Mouse (Mus musculus): Measurements from ENCODE around the gene Cep97. TPM values are rescaled to one million over a fixed set of nuclear protein-coding genes. Genes with fewer than 3 reads are reported as not detected.
"Not testable (repeated sequence)": the region's sequence is repeated elsewhere in the genome, so short reads cannot be mapped to it uniquely, and the experiment has no call there.

Cep97 gene
- total RNA-seq, 2 experiments from 2014 or later: 13.4 TPM

- no peak for DNase-seq (ENCODE audit: low spot score in 2 of 2)
Measured at GRCm38 (mm10) chr16:55892484-55892883, 42.2 kb downstream of the Cep97 start.

DNA sequence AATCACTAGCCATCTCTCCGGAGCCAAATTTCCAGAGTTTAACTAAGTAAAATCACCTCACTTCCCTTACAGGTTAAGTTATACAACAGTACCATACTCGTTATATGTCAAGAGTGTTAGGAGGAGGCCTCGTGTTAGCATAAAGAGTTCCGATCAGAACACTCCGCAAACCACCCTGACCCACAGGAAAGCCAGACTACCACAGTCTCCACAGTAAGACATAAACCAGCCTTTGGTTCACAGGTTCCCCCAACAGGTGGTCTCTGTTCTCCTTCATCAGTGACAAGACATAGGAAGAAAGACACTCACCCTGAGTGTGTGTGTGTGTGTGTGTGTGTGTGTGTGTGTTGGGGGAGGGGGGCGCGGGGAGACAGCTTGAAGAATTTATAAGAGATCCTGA lies 43.3 kb downstream of the Cep97 start:
- no peak for DNase-seq (ENCODE audit: low spot score in 2 of 2)

- no peak for DNase-seq (ENCODE audit: low spot score in 2 of 2)
Measured at GRCm38 (mm10) chr16:55890346-55891136, 44.1 kb downstream of the Cep97 start.

GRCm38 (mm10) chr16:55889451-55889850 lies 45.2 kb downstream of the Cep97 start:
- DNase-seq (ENCODE audit: low spot score in 2 of 2): no peak

- DNase-seq (ENCODE audit: low spot score in 2 of 2): no peak
Measured at GRCm38 (mm10) chr16:55888584-55888960, 46.1 kb downstream of the Cep97 start.

- no peak for DNase-seq (ENCODE audit: low spot score in 2 of 2)
Measured at GRCm38 (mm10) chr16:55887814-55888583, 46.7 kb downstream of the Cep97 start.

GRCm38 (mm10) chr16:55884246-55884645 lies 50.4 kb downstream of the Cep97 start:
- no peak for DNase-seq (ENCODE audit: low spot score in 2 of 2)

DNA sequence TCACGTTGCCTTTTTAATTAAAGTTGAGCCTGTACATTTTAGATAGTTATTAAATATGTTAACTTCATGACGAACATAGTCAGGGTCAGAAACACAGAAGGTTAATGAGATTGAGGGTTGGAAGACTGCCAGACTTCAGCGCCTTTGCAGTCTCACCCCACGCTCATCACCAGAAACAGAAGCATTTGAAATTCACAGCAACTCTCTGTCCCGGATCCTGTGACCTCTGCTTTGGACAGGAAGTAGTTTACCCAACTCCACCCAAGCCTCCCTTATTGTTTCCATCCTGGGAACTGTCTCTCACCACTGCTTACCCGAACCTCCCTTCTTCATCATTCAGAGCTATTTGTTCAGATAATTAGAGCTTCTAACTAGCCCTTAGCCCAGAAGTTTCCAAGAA lies 58.6 kb downstream of the Cep97 start:
- no peak for DNase-seq (ENCODE audit: low spot score in 2 of 2)

DNA sequence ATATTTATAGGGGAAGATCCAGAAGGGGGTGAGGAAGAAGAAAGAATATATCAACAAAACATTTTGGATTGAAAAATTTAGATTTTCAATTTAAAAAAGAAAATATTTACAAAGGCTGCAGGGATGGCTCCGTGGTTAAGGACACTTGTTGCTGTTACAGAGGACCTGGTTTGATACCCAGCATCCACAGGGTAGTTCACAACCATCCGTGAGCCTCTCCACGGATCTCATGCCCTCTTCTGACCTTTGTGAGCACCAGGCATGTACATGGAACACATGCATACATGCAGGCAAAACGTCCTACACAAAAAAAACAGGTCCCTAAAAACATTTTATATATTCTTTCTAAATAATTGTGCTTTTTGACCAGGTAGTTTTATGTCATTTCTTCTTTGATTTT lies 70.8 kb downstream of the Cep97 start:
- no peak for DNase-seq (ENCODE audit: low spot score in 2 of 2)

DNA sequence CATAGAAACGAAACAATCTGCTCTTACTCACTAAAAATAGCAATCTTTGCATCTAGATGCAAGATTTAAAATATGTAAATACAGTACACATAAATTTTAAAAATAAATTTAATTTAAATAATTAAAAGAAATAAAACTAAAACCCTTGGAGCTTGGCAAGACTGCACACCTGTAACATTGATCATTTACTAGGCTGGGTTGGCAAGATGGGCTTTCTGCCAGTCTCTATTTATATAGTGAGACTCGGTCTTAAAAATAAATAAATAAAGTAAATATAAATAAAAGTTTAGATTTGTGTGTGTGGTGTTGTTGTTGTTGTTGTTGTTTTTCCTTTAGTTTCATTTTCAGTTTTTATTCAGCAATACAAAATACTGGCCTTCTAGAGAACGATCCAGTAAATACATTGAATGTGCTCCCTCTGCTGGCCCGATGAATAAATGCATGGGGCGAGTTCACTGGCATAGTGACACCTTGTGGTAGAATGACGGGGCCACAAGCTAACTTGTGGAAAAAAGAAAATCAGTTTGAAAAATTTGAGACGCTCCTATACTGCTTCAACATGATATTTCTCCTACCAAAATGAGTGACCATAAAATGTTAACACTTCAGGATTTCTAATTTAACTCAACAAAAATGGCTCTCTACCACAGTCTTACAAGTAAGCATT lies 71.4 kb downstream of the Cep97 start:
- DNase-seq (ENCODE audit: low spot score in 2 of 2): peak; percentile 61 to 69

DNA sequence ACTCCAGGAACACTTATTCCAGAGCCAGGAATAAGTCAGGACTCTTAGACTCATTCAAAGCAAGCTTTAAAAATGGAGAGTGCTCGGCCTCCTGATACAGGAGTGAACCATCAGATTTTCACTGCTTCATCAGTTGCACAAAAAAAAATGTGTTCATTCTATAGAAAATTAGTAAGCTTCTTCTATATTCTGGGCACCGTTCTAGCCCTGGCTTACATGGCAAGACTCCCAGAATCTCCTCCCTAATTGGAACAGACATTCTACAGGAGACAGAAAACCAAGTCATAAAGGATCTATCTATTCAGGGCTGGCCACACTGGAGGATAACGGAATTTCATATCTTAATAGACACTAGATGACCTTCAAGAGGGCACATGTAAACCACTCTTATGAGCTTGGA lies 73.6 kb downstream of the Cep97 start:
- peak; percentile 16 to 28 for DNase-seq (ENCODE audit: low spot score in 2 of 2)

DNA sequence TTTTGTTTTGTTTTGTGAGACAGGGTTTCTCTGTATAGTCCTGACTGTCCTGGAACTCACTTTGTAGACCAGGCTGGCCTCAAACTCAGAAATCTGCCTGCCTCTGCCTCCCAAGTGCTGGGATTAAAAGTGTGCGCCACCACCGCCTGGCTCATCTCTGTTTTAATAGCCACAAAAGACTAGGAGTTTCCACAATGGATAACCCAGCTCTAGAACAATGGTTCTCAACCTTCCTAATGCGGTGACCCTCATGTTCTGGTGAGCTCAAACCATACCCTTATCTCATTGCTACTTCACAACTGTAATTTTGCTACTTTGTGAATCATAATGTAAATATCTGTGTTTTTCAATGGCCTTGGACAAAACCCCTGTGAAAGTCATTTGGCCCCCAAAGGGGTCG lies 75.2 kb downstream of the Cep97 start:
- DNase-seq (ENCODE audit: low spot score in 2 of 2): not testable (repeated sequence)

GRCm38 (mm10) chr16:55858465-55858864 lies 76.2 kb downstream of the Cep97 start:
- DNase-seq (ENCODE audit: low spot score in 2 of 2): peak; percentile 73 to 77

DNA sequence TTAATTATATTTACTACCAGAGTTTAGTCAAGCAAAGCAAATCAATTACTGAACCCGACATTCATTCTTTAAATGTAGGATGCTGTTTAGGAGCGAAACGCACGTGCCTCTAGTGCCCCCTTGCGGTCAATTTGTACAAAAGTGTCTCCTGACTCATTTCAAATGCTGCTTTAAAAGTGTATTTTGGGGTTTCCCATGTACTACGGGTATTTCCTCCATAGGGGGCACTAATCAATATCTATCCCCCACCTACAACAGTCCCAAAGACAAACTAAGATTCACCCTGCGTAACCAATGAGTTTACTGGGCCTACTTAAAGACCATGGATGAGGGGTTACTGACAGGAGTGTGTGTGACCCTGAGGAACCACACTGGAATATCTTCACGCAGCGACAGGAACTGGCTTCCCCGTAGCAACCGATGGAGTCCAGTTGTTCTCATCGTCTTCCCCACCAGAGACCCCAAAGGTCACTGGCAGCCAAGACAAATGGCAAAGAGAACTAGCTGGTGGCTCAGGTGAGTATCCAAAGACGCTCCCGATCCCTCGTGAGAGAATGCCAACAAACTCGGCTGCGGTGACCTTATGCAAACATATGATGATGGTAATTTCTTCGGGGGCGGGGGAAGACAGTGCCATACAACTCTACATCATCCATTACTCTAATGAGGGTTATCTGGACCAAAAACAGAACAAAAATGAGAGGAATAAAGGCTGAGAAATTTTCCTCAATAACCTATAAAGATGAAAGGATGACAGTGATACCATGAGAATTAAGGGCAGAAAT lies 81.5 kb downstream of the Cep97 start:
- peak; percentile 75 to 84 for DNase-seq (ENCODE audit: low spot score in 2 of 2)

- no peak for DNase-seq (ENCODE audit: low spot score in 2 of 2)
Measured at GRCm38 (mm10) chr16:55852515-55852914, 82.1 kb downstream of the Cep97 start.

DNA sequence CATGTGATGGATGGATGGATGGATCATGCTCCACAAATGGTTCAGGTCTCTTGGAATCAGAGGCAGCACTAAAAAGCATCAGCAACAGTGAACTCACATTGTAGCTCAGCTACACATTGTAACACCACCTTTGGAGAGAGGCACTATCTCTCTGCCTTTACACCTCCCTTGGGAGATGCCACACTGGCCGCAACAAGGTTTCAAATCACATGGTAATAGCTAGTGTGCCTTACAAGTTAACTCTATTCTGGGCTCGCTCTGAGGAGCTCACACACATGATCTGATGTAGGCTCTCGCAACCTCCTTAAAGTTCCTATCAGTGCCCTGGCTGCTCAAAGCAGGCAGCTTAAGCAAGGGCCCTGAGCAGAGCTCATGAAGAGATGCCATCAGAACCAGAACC lies 84.2 kb downstream of the Cep97 start:
- no peak for DNase-seq (ENCODE audit: low spot score in 2 of 2)

Other genes with a start within 250 kb of the Cep97 start
- 1 to 10 TPM; 4.4 to 5.2 TPM for gene Nfkbiz, start 96.0 kb downstream of the Cep97 start, total RNA-seq (2021)
- gene Nxpe3, start 39.6 kb downstream of the Cep97 start, total RNA-seq (2021): 10 to 100 TPM in 1 of 2 experiments, 1 to 10 TPM in 1; 9.7 to 11.5 TPM
- gene Rpl24, start 31.4 kb upstream of the Cep97 start, total RNA-seq (2021): 100 to 1,000 TPM; 406 to 439 TPM
- 10 to 100 TPM; 54.9 to 57.5 TPM for gene Zbtb11, start 39.0 kb upstream of the Cep97 start, total RNA-seq (2021)
- 100 to 1,000 TPM; 176 to 188 TPM for gene Pcnp, start 94.9 kb upstream of the Cep97 start, total RNA-seq (2021)
- gene Trmt10c, start 103.0 kb upstream of the Cep97 start, total RNA-seq (2021): 10 to 100 TPM; 10.9 to 11.0 TPM
- gene Senp7, start 113.5 kb upstream of the Cep97 start, total RNA-seq (2021): 10 to 100 TPM; 41.9 to 42.6 TPM